Mouse (Mus musculus): ENCODE results near the gene Krt20.

Krt20 gene

DNA sequence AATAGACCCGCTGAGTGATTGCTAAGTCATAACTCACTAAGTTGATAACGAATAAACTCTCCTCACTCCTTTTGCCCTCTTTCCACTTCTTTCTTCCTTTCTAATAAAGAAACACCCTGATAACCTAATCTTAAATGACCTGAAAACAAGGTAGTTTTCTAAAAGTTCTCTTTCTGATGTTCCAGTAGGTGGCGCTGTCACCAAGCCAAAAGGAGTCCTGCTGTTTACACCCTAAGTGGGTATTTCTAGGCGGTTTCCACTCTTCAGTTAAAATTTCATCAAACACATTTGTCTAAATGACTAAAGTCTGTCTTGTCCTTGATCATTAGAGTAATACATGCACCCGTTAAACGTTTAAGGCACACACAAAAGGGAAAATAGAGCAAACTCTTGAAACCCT lies 24.7 kb downstream of the Krt20 start:
- DNase-seq (ENCODE audit: low spot score in 2 of 2) = no peak

DNA sequence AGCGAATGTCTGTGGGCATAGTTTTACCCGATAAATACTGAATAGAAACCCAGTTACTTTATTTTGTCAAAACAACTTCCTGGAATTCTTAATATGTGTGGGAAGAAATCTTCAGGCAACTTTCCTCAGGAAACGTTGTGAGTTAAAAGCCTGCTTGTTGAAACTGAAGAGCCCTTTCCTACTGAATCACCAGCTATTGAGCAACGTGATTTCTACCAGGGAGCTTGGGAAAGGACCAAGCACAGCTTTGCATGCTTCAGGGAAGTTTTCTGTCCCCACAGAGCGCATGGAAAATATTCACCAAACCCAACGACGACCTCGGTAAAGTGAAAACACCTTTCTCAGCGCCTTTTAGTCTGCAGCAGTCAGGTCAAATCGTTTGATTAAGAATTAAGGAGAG lies 31.8 kb downstream of the Krt20 start:
- no peak for DNase-seq (ENCODE audit: low spot score in 2 of 2)

DNA sequence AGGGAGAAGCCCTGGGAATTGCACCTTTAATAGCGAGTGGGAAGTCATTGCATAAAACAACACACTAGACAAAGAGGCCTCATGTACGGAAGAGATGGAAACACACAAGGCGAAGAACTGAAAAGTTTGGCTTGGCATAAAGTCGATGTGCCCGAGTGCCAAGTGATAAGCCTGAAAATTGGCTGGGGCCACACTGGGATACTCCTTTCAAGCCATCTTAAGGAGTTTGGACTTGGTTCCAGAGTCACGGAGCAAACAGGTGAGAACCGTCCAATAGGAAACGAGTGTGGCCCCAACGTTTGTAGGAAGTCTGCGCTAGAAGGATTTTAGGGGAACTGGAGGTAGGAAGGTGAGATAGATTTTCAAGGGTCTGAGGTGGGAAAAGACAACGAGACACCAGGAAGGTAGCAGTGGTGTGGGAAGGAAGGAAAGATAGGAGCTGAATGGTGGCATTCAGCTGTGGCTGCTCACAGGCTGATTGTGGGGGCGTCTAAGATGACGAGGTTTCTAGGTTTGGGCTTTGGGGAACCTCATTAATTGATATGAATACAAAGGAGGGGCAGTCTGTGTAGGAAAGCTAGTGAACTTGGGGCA lies 37.9 kb downstream of the Krt20 start:
- DNase-seq (ENCODE audit: low spot score in 2 of 2) = no peak

DNA sequence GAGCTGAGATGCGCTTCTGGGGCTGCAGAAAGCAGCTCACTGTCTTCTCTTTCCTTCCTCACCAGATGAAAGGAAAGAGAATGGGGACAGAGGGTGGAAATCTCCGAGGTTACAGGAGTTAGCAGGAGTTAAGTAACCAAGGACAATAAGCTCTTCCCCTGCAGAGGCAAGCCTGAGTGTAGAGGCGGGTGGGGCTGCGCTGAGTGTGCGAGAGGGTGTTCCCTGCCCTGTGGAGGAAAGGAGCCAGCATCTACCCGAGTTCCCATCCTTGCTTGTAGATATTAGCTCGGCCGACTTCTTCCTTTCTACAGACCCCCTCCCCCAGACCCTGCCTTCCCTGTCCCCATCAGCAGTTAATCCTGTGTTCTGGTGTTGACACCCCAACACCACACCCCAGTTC lies 39.1 kb downstream of the Krt20 start:
- DNase-seq (ENCODE audit: low spot score in 2 of 2) = no peak

DNA sequence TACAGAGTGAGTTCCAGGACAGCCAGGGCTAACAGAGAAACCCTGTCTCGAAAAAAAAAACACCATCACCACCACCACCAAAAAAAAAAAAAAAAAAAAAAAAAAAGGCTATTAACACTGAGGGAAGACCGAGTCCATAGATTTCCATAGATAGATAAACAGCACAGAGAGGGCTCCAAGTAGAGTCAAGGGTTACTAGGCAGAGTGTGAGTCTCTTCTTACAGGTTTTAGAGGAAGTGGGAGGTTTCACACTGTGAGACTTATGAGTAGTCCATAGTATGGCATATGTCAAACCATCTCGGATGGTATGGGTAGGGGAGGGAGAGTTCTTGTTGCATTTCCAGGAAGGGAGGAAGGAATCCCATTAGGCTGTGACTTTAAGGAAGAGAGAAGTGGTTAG lies 39.9 kb downstream of the Krt20 start:
- no peak for DNase-seq (ENCODE audit: low spot score in 2 of 2)

DNA sequence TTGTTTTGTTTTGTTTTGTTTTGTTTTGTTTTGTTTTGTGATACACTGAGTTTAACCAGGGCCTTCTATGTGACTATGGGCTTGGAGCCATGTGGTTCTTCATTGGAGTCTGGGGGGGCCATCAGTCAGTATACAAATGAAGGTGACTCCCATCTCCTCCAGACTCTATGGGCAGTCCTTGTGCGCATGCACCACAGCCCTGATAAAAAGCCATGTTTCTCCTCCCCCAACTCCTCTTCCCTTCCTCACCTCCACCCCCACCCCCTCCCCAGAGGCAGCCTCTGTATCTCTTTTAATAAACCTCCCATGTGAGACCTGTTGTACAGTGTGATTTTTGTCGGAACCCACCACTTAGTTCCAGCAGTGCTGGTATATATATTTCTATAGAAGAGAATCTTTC lies 41.3 kb downstream of the Krt20 start:
- no peak for DNase-seq (ENCODE audit: low spot score in 2 of 2)

DNA sequence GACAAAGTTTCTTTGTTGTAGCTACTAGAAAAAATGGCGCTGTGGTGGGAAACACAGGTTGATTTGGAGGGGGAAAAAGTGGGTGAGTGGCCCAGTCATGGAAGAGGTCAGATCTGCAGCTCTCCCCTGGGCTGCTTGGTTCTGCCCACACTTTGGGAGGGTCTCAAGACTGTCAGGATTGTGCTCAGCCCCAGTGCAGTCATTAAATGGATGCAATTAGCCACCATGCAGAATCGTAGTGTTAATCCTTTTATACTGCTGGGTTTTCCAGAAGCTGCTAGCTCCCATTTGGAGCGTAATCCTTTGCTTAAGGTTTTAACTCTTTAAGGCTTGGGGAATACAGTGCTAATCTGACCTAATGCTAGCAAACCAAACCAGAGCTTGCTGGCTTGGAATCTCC lies 41.9 kb downstream of the Krt20 start:
- DNase-seq (ENCODE audit: low spot score in 2 of 2) = no peak

DNA sequence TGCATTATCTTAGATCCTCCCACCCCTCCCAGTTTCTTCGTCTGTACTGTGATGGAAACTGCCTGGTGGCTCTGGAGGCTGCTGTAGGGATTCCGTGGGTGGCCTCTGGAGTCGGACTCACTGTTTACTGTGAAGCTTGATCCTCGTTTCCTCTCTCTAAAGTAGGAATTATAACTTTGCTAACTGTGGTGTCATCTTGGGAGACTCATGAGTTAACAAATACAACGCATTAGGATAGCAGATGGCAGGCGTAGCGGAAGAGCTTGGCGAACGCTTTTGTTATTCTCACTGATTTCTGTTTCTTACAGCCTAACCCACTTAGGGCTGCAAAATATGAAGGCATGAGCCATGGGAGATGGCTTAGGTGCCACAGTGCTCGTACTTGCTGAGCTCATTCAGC lies 45.5 kb downstream of the Krt20 start:
- no peak for DNase-seq (ENCODE audit: low spot score in 2 of 2)

DNA sequence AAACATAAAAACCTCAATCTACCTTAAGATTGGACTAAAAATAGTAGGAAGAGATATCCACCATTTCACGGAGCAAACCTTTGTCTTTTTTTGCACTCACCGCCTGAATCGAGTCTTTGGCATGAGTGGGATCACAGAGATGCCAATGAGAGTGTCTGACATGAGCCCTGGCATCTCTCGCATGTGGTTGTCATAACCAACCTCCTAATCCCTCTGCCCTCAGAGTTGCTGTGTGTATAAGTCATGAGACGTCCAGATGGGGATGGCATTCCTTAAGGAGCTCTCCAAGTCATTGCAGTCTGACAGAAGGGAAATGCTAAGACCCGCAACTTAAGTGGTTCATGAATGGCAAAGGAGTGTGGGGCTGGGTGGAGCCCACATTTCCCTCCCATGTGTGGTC lies 46.6 kb downstream of the Krt20 start:
- DNase-seq (ENCODE audit: low spot score in 2 of 2) = no peak

DNA sequence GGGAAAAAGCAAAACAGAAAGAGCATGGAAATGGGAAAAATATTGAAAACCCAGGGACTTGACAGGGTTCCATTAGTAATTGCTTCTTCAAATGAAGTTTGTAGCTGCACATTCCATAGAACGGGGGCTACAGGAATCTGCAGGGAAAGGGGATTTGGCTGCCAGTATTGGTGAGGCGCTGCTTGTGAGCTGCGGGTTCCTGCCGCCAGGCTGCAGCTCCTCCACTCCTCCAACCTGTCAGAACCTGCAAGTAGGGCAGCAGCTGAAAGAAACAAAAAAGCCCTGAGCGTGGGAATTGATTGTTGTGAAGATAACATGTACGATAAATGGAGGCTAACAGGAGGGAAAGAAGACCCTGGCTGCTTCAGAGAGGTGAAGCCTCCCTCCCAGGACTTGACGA lies 47.1 kb downstream of the Krt20 start:
- no peak for DNase-seq (ENCODE audit: low spot score in 2 of 2)

DNA sequence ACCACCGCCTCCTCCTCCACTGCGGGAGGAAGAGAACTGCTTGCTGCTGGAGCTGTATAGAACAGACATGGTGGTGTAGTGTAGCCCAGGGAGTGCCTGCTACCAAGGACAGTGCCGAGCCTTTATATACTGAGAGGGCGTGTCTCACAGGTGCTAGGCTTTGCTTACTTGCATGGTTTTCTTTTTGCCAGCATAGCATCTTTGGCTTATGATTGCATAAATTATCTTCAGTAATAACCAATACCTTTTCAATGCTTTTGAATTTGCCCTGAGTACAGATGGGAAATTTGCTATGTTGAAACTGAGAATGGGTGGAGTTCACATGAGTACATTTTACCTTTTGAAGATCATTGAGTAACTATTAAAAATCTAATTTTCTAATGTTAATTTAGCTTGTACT lies 48.7 kb downstream of the Krt20 start, which contains the start of gene Krt10:
Gene Krt10, minus strand, starts transcription at position 101 of the 400 bp plus-strand sequence.
- no peak for DNase-seq (ENCODE audit: low spot score in 2 of 2)

DNA sequence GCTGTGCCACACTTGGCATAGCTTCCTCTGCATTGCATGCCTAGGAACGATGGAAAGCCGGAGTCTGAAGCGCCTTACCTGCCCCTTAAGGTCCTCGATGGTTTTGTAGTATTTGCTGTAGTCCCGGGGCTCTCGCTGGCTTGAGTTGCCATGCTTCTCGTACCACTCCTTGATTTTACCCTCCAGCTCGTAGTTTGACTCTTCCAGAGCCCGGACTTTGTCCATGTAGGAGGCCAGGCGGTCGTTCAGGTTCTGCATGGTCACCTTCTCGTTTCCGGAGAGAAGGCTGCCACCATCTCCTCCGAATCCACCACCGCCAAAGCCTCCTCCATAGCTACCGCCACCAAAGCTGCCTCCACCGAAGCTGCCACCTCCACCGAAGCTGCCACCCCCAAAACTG lies 49.3 kb downstream of the Krt20 start:
- no peak for DNase-seq (ENCODE audit: low spot score in 2 of 2)

DNA sequence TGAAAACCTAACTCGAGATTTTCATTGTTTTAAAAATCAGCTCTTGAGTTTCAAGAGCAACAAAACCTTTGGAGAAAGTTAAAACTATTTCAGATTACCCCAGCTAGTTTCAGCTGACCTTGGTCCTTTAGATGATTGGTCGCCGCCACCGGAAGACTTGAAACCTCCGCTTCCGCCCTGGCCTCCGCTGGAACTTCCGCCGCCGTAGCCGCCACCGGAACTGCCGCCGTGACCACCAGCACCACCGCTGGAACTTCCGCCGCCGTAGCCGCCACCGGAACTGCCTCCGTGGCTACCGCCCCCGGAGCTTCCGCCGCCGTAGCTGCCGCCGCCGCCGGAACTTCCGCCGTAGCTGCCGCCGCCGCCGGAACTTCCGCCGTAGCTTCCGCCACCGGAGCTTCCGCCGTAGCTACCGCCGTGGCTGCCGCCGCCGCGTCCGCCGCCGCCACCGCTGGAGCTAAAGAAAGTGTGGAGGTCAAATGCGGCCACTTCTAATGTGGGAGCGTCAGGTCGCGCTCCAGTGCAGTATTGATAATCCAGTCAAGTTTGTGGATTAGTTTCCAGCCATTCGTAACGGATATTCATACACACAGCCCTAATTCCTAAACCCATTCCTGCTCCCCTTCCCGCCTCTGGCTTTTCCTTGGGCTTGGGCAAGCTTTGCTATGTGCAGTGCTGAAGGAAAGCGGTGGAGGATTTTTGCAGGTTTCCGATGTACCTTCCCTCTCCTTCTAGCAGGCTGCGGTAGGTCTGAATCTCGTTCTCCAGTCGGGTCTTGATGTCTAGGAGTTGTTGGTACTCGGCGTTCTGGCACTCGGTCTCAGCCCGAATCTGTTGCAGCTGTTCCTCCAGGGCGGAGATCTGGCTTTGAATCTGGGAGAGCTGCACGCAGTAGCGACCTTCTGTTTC lies 51.9 kb downstream of the Krt20 start:
- peak; percentile 75 to 83 for DNase-seq (ENCODE audit: low spot score in 2 of 2)

DNA sequence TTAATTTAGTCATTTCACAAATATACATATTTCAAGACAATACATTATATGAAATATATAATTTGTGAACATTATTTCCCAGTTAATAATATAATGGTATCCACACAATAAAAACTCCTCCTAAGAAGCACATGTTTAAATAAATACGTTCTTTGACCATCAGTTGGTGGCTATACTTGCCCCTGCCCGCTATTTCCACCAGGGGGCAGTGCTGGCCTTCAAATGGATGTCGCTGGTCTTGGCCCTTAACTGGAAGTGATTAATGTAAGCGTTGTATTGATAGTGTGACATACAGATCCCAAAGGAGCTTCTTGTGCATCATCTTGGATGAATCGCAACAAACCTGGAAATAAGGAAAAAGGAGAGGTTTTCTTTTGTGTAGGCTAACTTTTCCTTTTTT lies 58.4 kb downstream of the Krt20 start:
- peak; percentile 27 to 55 for DNase-seq (ENCODE audit: low spot score in 2 of 2)
